Mouse (Mus musculus) induced T-regulatory cell, adult 2 months (primary cell): ENCODE measurements around the gene Man2c1.

Experiments
- DNase-seq: peaks from one replicate; pipeline ENCODE4 v3.0.0-alpha.2; 2012; ENCODE audit warnings: low read depth

Gene Man2c1

DNA sequence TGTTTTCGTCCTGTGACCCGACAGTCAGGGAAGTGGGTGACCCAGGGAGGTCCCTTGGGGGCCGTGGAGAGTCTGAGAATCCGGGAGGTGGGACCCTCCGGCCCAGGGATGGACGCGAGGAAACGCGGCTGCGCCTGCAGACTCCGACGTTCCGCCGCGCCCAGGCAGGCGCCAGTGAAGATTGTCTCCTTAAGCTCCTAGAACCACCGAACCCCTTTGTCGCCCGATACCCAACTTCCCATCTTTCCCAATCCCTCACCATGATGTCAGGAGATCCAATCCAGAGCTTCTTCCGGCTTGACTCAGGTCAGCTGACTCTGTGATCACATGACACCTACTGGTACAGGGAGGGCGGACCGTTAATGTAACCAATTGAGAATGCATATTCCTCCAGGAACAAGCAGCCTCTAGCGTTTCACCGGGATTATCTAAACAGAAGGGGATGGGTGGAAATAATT is 27.6 kb downstream of the Man2c1 start, which contains the start of gene Commd4:
Commd4 (minus strand) TSS at position 319 of the 458 bp plus-strand sequence.
- DNase-seq: peak; percentile 92

DNA sequence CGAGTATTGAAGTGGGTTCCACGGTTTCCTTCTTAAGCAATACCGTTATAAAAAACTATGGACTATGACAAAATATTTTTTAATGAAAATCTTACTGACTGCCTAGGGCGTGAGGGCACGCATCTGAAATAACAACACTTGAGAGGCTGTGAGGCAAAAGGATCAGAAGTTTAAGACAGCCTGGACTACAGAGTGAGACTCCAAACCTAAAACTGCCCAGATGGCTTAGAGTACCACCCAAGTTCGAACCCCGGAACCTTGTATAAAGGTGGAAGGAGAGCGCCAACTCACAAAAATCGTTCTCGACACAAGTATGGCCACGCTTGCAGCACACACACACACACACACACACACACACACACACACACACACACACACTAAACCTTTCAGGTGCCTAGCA is 28.0 kb downstream of the Man2c1 start:
- no peak for DNase-seq

DNA sequence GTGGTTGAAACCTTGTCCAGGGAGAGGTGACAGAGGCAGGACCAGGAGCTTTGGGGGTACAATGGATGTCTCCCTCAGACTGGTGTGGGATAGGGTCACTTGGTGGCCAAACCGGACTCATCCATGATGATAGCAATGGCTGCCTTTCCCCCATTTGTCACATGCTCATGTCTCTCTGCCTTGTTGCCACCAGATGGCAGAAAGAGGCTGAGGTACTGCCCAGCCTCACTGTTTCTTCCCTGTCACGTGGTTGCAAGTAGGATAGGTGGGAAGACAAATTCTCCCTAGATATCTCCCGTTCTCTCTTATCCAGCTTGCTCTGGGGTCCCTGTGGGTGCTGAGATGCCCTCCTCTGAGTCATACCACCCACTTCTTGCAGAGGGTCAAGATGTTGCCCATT is 32.0 kb downstream of the Man2c1 start:
- no peak for DNase-seq

DNA sequence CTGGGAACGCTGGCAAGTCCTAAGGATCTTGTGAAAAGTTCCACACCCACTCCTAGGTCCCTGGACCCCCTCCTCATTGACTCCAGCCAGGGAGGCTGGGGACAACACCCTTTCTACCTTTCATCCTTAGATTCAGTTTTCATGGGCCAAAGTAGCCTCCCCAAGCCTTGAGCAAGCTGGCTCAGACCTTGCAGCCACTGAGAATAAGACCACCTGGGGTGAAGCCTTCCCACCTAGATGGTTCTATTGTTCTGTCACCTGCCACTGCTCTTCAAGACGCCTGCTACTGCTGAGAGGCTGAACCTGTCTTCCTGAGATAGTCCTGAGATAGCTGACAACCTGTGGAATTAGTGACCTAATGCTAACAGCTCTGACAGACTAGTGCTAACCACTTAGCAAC is 32.6 kb downstream of the Man2c1 start:
- no peak for DNase-seq

DNA sequence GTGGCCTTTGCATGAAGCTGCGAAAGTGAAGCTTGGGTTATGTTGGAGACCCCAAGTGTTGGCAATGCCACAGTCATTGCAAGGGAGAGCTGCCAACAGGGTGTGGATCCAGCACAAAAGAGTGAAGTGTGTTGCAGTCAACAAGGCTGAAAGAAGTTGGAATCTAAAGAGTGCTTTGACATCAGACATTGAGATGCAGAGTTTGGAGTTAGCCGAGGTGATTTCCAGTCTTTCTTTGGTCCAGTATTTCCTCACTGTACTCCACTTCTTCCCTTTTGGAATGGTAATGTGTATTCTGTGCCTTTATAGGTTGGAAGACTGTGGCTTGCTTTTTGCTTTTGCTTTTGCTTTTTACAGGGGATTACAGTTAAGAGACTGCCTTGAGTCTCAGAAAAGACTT is 35.7 kb downstream of the Man2c1 start:
- DNase-seq: no peak

DNA sequence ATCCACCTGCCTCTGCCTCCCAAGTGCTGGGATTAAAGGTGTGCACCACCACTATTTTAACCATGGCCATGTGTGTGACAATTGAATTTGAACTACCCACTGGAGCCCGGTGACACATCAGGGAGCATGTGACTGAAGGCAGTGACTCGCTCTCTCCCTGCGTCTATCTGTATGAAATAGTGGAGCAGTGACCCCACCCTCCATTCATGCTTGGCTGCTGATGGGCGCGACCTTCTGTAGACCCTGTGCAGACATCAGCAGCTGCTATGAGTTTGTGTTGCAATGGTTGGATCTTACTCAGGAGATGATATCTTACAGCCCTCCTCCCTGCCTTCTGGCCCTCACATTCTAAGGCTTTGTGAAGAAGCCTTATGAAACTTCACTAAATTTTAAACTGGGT is 37.9 kb downstream of the Man2c1 start:
- DNase-seq: no peak
